Mouse (Mus musculus) frontal cortex, postnatal 36 days (tissue): Measurements from ENCODE around the gene Olfr237-ps1.
"Not testable (repeated sequence)": the region's sequence is repeated elsewhere in the genome, so short reads cannot be mapped to it uniquely, and the experiment has no call there.

Source experiments
- DNase-seq, 2 experiments: peaks; one replicate each; pipeline ENCODE4 v3.0.0; 2022; ENCODE audit warnings: low spot score in 2 of 2

Gene Olfr237-ps1

DNA sequence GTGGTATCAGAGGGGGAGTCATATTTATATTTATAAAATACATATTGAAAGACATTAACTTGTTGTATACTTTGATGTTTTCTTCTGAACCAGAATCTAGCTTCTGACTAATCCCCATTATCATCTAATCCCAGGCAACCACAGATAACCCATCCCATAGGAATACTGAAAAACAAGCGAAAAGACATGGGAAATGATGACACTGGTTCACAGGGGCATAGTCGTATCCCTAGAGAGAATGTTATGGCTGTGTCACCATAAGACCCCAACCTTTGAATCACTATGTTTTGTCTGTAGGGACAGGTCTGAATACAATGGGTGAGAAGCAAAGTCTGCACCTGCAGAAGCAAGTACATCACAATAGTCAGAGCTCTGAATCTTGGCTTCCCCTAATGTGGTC, at the start of gene Olfr237-ps1:
TSS of gene Olfr237-ps1 (plus strand) at position 301 of the 400 bp plus-strand sequence.
- DNase-seq: not testable (repeated sequence)

DNA sequence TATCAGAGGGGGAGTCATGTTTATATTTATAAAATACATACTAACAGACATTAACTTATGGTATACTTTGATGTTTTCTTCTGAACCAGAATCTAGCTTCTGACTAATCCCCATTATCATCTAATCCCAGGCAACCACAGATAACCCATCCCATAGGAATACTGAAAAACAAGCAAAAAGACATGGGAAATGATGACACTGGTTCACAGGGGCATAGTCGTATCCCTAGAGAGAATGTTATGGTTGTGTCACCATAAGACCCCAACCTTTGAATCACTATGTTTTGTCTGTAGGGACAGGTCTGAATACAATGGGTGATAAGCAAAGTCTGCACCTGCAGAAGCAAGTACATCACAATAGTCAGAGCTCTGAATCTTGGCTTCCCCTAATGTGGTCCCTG, 40.3 kb upstream of the Olfr237-ps1 start, which contains the start of gene Olfr441:
TSS of gene Olfr441 (plus strand) at position 301 of the 400 bp plus-strand sequence.
- not testable (repeated sequence) for DNase-seq

- no peak for DNase-seq
These were observed 13.1 kb downstream of the Olfr237-ps1 start for GRCm38 (mm10) chr6:43159502-43159901.

GRCm38 (mm10) chr6:43162982-43163381, 16.6 kb downstream of the Olfr237-ps1 start, which contains the start of gene Olfr437:
TSS of gene Olfr437 (plus strand) at chr6:43163282.
- DNase-seq: no peak

GRCm38 (mm10) chr6:43167246-43167645, 20.9 kb downstream of the Olfr237-ps1 start:
- DNase-seq: no peak

DNA sequence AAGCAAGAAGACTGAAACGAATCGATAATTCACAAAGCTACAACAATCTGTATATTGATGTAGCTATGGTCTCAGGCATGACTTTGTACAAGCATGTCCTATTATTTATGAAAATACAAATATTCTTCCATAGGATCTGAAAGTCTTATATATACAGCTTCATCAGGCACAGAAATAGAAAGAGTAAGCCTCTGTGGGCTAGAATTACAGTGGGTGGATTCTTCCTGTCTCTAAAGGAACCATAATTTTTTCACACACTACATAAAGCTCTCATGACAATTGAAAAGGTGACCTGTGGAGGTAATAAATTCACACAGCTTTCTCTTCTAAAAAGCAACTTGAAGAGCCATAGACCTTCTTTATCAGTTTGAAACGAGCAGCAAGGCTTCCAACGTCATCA, 25.5 kb downstream of the Olfr237-ps1 start, which contains the start of gene Olfr13:
TSS of gene Olfr13 (plus strand) at position 301 of the 400 bp plus-strand sequence.
- DNase-seq: no peak

DNA sequence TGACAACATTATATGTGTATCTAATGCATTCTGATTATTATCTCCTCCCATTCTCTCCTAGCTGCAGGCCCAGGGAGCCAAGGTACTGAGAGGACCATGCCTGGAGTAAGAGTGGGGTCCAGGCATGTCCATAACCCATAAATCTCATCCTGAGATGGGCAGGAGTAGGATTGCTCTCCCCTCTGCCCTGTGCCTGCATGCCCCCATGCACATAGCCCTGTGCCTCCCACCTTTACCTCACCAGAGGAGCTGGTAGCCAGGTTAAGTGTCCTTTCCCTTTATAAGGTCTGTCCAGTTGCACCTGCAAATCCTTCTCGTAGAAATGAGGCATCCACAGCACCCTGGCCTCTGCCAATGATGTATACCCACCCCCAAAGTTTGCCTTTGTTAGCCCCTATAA, 31.8 kb downstream of the Olfr237-ps1 start:
- no peak for DNase-seq

DNA sequence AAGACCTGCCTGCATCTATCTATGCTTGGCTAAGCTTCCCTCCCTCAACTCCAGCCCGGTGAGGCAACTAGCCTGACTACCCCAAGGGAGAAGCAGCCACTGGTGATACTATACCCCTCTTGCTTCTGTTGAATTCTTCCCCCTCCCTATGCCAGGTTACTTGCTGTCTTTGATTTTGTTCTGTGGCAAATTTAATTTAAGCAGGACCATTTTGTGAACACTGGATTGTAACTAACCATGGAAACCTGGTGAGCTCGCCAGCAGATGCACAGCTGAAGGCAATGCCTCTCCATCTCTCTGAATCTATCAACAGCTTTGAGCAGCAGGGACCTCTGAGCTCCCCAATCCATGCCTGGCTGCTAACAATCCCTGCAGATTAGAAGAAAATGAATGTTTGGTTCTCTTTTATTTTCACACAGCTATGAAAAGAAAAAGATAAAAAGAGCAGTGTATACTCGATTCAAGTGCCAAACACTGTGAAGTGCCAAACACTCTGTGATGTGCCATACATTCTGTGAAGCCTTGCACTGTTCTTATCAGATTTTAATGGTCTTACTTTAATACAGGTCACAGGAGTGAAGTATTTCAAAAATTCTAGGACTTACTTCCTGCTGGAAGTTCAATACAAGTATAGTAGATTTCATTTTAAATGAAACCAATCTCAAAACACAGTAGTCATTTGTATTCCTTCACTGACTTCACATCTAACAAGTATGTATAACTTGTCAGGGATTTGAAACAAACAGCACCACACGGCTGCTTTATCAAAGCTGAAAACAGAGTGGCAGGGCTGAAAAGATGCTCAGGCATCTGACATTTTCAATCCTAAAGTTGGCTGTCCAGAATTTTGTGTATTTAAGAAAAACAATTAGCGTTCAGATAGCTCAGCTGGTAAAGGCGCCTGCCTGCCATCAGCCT, 32.5 kb downstream of the Olfr237-ps1 start:
- no peak for DNase-seq

DNA sequence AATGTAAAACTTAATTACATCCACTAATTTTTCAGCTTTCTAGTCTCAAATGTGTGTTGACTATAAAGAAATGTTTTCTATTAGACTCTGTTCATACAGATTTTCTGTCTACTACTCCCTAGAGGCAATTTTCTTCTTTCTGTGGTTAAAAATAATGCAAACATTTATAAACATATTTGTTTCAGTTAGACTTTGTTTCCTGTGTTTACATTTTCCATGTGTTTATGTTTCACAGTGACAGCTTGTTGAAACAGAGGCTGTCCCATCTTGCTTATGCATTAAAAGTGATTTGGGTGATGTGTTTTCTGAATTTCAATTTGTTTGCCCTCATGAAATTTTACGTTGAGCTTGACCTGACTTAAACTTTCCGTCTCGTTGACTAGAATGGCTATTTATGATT, 44.6 kb downstream of the Olfr237-ps1 start:
- no peak for DNase-seq

DNA sequence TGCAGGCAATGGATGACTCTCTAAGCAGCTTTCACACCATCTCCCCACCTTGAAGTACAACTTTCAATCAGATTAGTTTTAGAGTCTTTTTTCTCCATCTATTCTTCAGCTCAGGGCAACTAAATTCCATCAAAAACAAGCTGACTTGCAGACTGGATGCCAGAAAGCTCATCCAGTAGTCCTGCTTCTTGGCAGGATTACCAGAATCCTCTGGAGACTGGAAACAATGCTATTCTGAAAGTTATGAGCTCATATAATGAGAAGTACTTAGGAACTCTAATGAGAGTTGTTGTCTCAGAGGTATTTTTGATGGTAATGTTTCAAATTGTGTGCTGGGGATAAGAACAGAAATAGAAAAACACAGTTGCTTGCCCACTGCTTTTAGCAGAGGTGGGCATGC, 50.4 kb downstream of the Olfr237-ps1 start, which contains the start of gene Olfr435:
TSS of gene Olfr435 (plus strand) at position 366 of the 400 bp plus-strand sequence.
- DNase-seq: no peak

- no peak for DNase-seq
These were observed 51.7 kb downstream of the Olfr237-ps1 start for GRCm38 (mm10) chr6:43198094-43198493.

DNA sequence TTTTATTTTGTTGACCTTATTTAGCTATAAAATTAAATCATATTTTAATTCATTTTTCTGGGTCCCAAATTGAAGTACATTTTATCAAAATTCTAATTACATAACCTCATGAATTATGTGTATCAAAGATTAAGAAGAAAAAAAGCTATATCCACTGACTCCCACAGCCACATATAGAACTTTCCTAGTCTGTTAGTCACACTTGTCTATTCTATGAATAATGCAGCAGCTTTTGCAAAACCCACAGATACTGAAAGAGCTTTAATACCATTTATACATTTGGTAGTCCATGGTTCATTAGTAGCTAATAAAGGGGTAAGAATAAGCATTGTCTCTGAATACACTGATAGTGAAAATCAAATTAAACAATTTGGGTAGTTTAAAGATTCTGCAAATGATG, 56.4 kb downstream of the Olfr237-ps1 start:
- DNase-seq: no peak

- no peak for DNase-seq
These were observed 59.0 kb downstream of the Olfr237-ps1 start for GRCm38 (mm10) chr6:43205355-43205754.
